Mouse (Mus musculus) stomach, postnatal 0 days (tissue): ENCODE measurements around the gene Galnt2.

ENCODE experiments used
- CTCF ChIP-seq: IDR thresholded peaks from 2 replicates; pipeline ENCODE4 v1.5.1; 2016; ENCODE audit warnings: antibody characterized with exemption, low read depth, mild to moderate bottlenecking, moderate library complexity
- EP300 ChIP-seq: optimal IDR thresholded peaks from 2 replicates; pipeline ENCODE3; 2016; ENCODE audit warnings: antibody characterized with exemption

DNA sequence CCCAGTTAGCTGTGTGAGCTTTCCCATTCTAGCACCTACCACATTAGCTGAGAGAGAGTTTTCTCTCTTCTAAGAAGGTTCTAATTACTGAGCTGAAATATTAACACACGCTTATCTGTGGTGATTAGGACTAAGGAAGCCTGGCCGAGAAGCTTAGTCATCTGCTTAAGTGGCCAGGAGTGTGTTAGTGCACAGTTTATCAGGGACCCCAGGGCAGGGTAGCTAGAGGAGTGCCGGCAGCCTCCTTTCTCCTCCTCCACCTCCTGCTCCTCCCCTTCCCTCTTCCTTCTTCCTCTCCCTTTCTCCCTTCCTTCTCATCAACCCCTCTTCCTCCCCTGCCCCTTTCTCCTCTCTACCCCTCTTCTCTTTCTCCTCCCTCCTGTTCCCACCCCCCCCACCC, 19.1 kb downstream of the Galnt2 start:
- TF ChIP-seq CTCF (no peak), EP300 (no peak)
